Mouse (Mus musculus) gastrocnemius, postnatal 4 days (tissue): ENCODE data around the gene Cdk1. TPM values are rescaled to one million over a fixed set of nuclear protein-coding genes. Genes with fewer than 3 reads are reported as not detected.
"Not testable (repeated sequence)": the region's sequence is repeated elsewhere in the genome, so short reads cannot be mapped to it uniquely, and the experiment has no call there.

Source experiments
- DNase-seq, 2 experiments: peaks; one replicate each; pipeline ENCODE4 v3.0.0; 2021 to 2022; ENCODE audit warnings: low spot score in 2 of 2, mixed read lengths in 2 of 2
- long read RNA-seq, 2 experiments: library from polyadenylated mRNA; stranded (forward); transcript quantifications; one replicate each; pipeline ENCODE4 v2.0.0; 2021
- total RNA-seq, 2 experiments: library from RNA; stranded (reverse); gene quantifications; 2 replicates each; pipeline ENCODE4 v1.2.3; 2021

Cdk1 gene
- total RNA-seq: 10 to 100 TPM; 52.7 to 56.0 TPM
- long read RNA-seq, experiment 1, full-length matches to known transcripts: 48 of 62 reads
- long read RNA-seq, experiment 1, partial matches to known transcripts: 6 of 62 reads
- long read RNA-seq, experiment 1, other reads (novel, unspliced or antisense): 8 of 62 reads
- long read RNA-seq, experiment 2, full-length matches to known transcripts: 37 of 53 reads
- long read RNA-seq, experiment 2, partial matches to known transcripts: 3 of 53 reads
- long read RNA-seq, experiment 2, other reads (novel, unspliced or antisense): 13 of 53 reads

- peak; percentile 93 to 97 for DNase-seq
Observed at GRCm38 (mm10) chr10:69352212-69353085, at the start of gene Cdk1. Cdk1 (minus strand) TSS chr10:69352938.

GRCm38 (mm10) chr10:69399814-69400385 is 47.2 kb upstream of the Cdk1 start:
- DNase-seq: no peak

GRCm38 (mm10) chr10:69398763-69399590 is 46.2 kb upstream of the Cdk1 start, which contains the start of gene Ank3:
Ank3 (plus strand) TSS chr10:69398773.
- peak; percentile 23 to 30 for DNase-seq

GRCm38 (mm10) chr10:69398197-69398762 is 45.5 kb upstream of the Cdk1 start:
- peak; percentile 22 to 23 for DNase-seq

- no peak for DNase-seq
Observed at GRCm38 (mm10) chr10:69389511-69389910, 36.8 kb upstream of the Cdk1 start.

- no peak for DNase-seq
Observed at GRCm38 (mm10) chr10:69386767-69387166, 34.0 kb upstream of the Cdk1 start.

GRCm38 (mm10) chr10:69385136-69385535 is 32.4 kb upstream of the Cdk1 start:
- no peak for DNase-seq

GRCm38 (mm10) chr10:69384640-69385039 is 31.9 kb upstream of the Cdk1 start:
- no peak for DNase-seq

- no peak for DNase-seq
Observed at GRCm38 (mm10) chr10:69383186-69383585, 30.4 kb upstream of the Cdk1 start.

- no peak for DNase-seq
Observed at GRCm38 (mm10) chr10:69375154-69375553, 22.4 kb upstream of the Cdk1 start.

GRCm38 (mm10) chr10:69373796-69374550 is 21.2 kb upstream of the Cdk1 start:
- no peak for DNase-seq

GRCm38 (mm10) chr10:69372061-69372460 is 19.3 kb upstream of the Cdk1 start:
- no peak for DNase-seq

- DNase-seq: no peak
Observed at GRCm38 (mm10) chr10:69371441-69371840, 18.7 kb upstream of the Cdk1 start.

- no peak for DNase-seq
Observed at GRCm38 (mm10) chr10:69369321-69369720, 16.6 kb upstream of the Cdk1 start.

- DNase-seq: no peak
Observed at GRCm38 (mm10) chr10:69366877-69367387, 14.2 kb upstream of the Cdk1 start.

GRCm38 (mm10) chr10:69366208-69366607 is 13.5 kb upstream of the Cdk1 start:
- no peak for DNase-seq

GRCm38 (mm10) chr10:69359666-69360065 is 6.9 kb upstream of the Cdk1 start:
- DNase-seq: no peak

- not testable (repeated sequence) for DNase-seq
Observed at GRCm38 (mm10) chr10:69353086-69353479, 345 bp upstream of the Cdk1 start.

- peak in 1 of 2 experiments; percentile 35 for DNase-seq
Observed at GRCm38 (mm10) chr10:69351842-69352211, 911 bp downstream of the Cdk1 start.
